Mouse (Mus musculus) lung, embryonic 15.5 days (tissue): ENCODE measurements around the gene Rflna. TPM values are rescaled to one million over a fixed set of nuclear protein-coding genes. Genes with fewer than 3 reads are reported as not detected.

Experiments used
- ATAC-seq: fragments of 200-750 bp; cut with Nextera tagmentation; 2 replicates; pipeline ENCODE4 v1.8.0; 2017; ENCODE audit warnings: moderate number of reproducible peaks, borderline replicate concordance; ENCODE audit not compliant: low FRiP score, low TSS enrichment; ENCODE audit errors: extremely low read depth
- H3K27ac ChIP-seq: fragments of 300-500 bp; sonication (generic); 2 replicates; pipeline ENCODE4 v1.5.1; 2015; ENCODE audit warnings: moderate library complexity, mild to moderate bottlenecking, inconsistent platforms
- H3K27me3 ChIP-seq: fragments of 300-500 bp; sonication (generic); 2 replicates; pipeline ENCODE4 v1.6.1; 2015; ENCODE audit warnings: inconsistent platforms
- H3K36me3 ChIP-seq: fragments of 300-500 bp; sonication (generic); 2 replicates; pipeline ENCODE4 v1.6.1; 2015; ENCODE audit warnings: inconsistent platforms
- H3K4me1 ChIP-seq: fragments of 300-500 bp; sonication (generic); 2 replicates; pipeline ENCODE4 v1.6.1; 2015; ENCODE audit warnings: inconsistent platforms
- H3K4me2 ChIP-seq: fragments of 300-500 bp; sonication (generic); 2 replicates; pipeline ENCODE4 v1.6.1; 2015; ENCODE audit warnings: inconsistent platforms, mild to moderate bottlenecking, moderate library complexity
- H3K4me3 ChIP-seq: fragments of 300-500 bp; sonication (generic); 2 replicates; pipeline ENCODE4 v1.5.1; 2015; ENCODE audit warnings: mild to moderate bottlenecking, inconsistent platforms
- H3K9ac ChIP-seq: fragments of 300-500 bp; sonication (generic); 2 replicates; pipeline ENCODE4 v1.6.1; 2015; ENCODE audit warnings: inconsistent platforms
- H3K9me3 ChIP-seq: fragments of 300-500 bp; sonication (generic); 2 replicates; pipeline ENCODE4 v1.6.1; 2016; ENCODE audit warnings: inconsistent platforms
- WGBS: fragments of 180-500 bp; shearing (Covaris S2); methylation state at CpG from one replicate; pipeline ENCODE4 v1.1.7; 2015; 5-methylcytosine and 5-hydroxymethylcytosine counted together
- polyA plus RNA-seq: library from polyadenylated mRNA; unstranded; fragments of >200 nt; fragmentation: Nextera tagmentation; extraction: Ambion mirVana; gene quantifications from 2 replicates; pipeline ENCODE4 v1.2.1, GENCODE M21; 2015

The Rflna gene
- polyA plus RNA-seq, 1 experiment from 2014 or later: 7.7 TPM

DNA sequence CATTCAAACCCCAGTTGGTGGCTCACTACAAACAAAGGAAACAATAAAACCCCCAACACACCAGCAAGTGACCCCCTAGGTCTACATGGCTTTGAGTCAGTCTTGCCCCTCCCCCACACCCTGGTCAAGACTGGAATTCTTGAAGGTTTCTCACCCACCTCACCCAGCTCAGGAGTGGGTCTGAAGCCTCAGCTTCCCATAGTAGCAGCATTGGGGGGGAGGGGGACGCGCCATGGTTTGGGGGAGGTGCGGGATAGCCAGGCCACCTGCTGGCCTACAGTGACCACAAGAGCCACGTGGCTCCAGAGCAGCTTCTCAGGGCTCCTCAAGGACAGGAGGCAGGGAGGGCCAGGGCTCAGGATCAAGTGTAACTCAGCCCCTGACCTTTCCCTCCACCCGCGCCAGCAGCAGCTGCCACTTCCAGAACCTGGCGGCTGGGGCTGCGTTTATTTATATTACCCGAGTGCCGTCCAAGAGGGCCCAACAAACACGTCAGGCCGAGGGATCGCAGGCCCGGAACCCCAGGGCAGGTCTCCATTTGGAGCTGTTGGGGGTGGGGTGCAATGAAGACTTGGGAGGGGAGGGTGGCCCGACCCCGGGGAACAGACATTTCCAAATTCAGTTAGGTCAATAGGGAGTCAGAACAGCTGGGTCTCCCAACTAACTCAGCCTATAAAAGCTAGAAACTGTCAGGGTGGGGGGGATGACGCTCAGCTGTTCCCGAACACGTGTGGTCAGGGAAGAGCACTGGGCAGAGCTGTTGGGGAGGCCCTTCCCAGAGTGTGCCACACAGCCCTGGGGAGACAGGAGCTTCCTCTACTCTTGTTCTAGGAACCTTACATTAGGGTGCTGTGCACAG, 53.9 kb downstream of the Rflna start:
- Histone ChIP-seq H3K36me3 (peaks cover 14% of the 10 kb centered on the region; the same call in 1 of the 2 replicates), H3K4me1 (peaks cover 87% of the 10 kb centered on the region), H3K4me2 (peak overlapping the region; percentile 52), H3K9me3 (no peaks in the 10 kb centered on the region), H3K9ac (no peak overlapping the region), H3K27ac (peak overlapping the region; percentile 90), H3K4me3 (peak overlapping the region; percentile 26), H3K27me3 (no peaks in the 10 kb centered on the region)
- 6% methylated on average over 19 of the region's 19 CpGs for WGBS
- peak; percentile 66; the same call in 1 of the 2 replicates for ATAC-seq

- H3K36me3 ChIP-seq: peaks cover 14% of the 10 kb centered on the region; the same call in 1 of the 2 replicates
- H3K9ac ChIP-seq: peak overlapping the region; percentile 20; the same call in 1 of the 2 replicates
- ATAC-seq: peak; percentile 24
- H3K4me3 ChIP-seq: peak overlapping the region; percentile 26
- H3K27me3 ChIP-seq: no peaks in the 10 kb centered on the region
- peaks cover 79% of the 10 kb centered on the region for H3K4me1 ChIP-seq
- peak overlapping the region; percentile 52 for H3K4me2 ChIP-seq
- no peaks in the 10 kb centered on the region for H3K9me3 ChIP-seq
- WGBS: 15% methylated on average over 29 of the region's 29 CpGs
- peak overlapping the region; percentile 90 for H3K27ac ChIP-seq
These were observed 54.7 kb downstream of the Rflna start for GRCm38 (mm10) chr5:125057555-125058266.

- ATAC-seq: peak; percentile 40
- peak overlapping the region; percentile 26 for H3K4me3 ChIP-seq
- whole genome bisulfite sequencing: 4% methylated on average over 27 of the region's 29 CpGs
- peaks cover 14% of the 10 kb centered on the region; the same call in 1 of the 2 replicates for H3K36me3 ChIP-seq
- peak overlapping the region; percentile 20; the same call in 1 of the 2 replicates for H3K9ac ChIP-seq
- peak overlapping the region; percentile 90 for H3K27ac ChIP-seq
- no peaks in the 10 kb centered on the region for H3K9me3 ChIP-seq
- H3K27me3 ChIP-seq: no peaks in the 10 kb centered on the region
- H3K4me1 ChIP-seq: peaks cover 73% of the 10 kb centered on the region
- H3K4me2 ChIP-seq: peak overlapping the region; percentile 52
These were observed 55.2 kb downstream of the Rflna start for GRCm38 (mm10) chr5:125058267-125058668.

Other genes with a start within 250 kb of the Rflna start
- gene Ccdc92, start 140.8 kb upstream of the Rflna start, polyA plus RNA-seq: 9.5 and 10.4 TPM in 2 replicates
- 94.7 and 106 TPM in 2 replicates for gene Zfp664, start 140.5 kb upstream of the Rflna start, polyA plus RNA-seq
- gene Ncor2, start 176.0 kb downstream of the Rflna start, polyA plus RNA-seq: 28.7 and 30.5 TPM in 2 replicates